Mouse (Mus musculus): ENCODE measurements around the gene Glmp.

DNA sequence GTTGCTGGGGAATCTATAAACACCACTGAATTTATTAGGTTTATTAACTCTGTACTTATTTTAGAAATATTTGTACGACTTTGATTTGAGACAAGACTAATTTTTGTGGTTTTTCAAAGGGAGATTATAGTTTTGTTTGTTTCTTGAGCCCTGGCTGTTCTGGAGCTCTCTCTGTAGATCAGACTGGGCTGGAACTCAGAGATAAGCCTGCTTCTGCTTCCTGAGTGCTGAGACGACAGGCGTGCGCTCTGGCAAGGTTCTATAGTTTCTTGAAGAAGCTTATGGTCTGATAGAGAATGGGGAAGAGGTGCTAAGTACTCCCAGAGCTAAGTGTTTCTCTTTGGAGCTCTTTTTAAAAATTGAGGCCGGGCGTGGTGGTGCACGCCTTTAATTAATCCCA, 13.5 kb downstream of the Glmp start:
- TF ChIP-seq POLR2A (IDR thresholded peaks at IDR 0.05; ENCODE audit: insufficient read depth, low read depth, low read length) = no peak
- no peak for TF ChIP-seq CTCF (IDR thresholded peaks at IDR 0.05; ENCODE audit: insufficient read depth, low read depth, low read length)
